Mouse (Mus musculus): ENCODE results near the gene Cftr. TPM values are rescaled to one million over a fixed set of nuclear protein-coding genes. Genes with fewer than 3 reads are reported as not detected.

Cftr gene
- polyA plus RNA-seq, 1 experiment from 2014 or later = 0.67 TPM

DNA sequence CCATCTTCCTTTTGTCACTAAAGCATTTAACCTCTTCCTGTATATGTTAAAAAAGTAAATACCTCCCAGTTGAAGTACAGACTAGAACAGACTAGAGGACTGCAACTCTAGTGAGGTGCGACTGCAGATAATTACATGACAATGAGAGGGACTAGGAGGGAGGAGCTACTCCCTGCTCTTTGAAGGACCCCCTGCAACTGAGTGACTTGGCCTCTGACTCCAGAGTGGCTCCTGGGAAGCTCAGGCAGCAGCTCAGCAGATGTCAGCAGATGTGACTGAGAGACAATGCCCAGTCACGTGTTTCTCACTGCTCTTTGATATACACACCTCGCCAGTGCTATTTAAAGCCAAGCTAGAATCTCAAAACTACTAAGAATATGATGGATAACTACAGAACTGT, 54.7 kb downstream of the Cftr start:
- H3K27ac ChIP-seq = no peak overlapping the region
- no peak overlapping the region for H3K9ac ChIP-seq
- no peaks in the 10 kb centered on the region for H3K36me3 ChIP-seq
- ATAC-seq (ENCODE audit: insufficient number of reproducible peaks, insufficient read depth, low FRiP score, low TSS enrichment) = no peak
- H3K4me2 ChIP-seq (replicated peaks) = no peak overlapping the region
- H3K9me3 ChIP-seq = no peaks in the 10 kb centered on the region
- H3K4me1 ChIP-seq = no peaks in the 10 kb centered on the region
- no peaks in the 10 kb centered on the region for H3K27me3 ChIP-seq
- 13% methylated on average over 3 of the region's 3 CpGs for WGBS
- H3K4me3 ChIP-seq = no peak overlapping the region

DNA sequence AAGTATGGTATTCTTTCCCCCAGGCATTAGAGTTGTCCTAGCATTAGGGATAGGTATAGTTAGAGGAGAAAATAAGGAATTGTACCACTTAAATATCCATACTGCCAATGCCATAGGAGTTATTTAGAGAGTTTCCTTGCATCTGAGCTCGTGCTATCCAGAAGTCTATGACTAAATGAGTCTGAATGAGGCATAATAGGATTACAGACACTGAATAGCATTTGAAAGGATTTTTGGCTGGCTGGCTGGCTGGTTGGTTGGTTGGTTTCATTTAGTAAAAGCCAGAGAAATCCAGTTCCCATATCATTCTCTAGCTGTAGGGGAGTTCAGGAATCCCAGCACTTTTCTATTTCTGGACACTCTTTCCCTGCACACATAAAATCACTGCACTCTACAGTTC, 76.0 kb downstream of the Cftr start:
- H3K27ac ChIP-seq = no peak overlapping the region
- 54% methylated on average over 1 of the region's 1 CpGs for WGBS
- no peaks in the 10 kb centered on the region for H3K9me3 ChIP-seq
- ATAC-seq (ENCODE audit: insufficient number of reproducible peaks, insufficient read depth, low FRiP score, low TSS enrichment) = no peak
- no peak overlapping the region for H3K4me3 ChIP-seq
- no peaks in the 10 kb centered on the region for H3K4me1 ChIP-seq
- H3K9ac ChIP-seq = no peak overlapping the region
- no peaks in the 10 kb centered on the region for H3K27me3 ChIP-seq
- no peak overlapping the region for H3K4me2 ChIP-seq (replicated peaks)
- H3K36me3 ChIP-seq = no peaks in the 10 kb centered on the region

DNA sequence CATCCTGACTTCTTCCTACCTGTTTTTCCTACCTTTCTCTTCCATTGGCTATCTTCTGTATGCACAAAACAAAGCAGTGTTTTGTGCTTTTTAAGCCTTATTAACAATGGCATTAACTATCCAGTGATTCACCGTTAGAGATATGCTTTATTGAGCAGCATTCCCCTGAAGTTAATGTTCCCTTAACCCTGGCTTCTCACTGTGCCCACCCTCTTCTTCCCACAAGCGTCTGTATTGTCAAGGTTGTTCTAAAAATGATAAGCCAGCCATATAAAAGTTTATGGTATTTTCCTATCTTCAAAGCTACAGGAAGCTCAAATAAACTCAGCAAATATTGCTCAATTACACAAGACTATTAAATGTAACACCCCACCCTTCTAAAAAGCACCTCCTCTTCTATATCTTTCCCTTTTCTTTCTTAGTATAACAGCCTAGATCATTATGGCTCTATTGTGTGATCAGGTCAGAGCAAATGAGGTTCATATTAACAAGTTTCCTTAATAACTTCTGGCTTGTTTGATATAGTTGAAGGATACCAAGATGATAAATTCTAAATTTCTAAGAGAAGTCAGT, 77.5 kb downstream of the Cftr start:
- H3K36me3 ChIP-seq = no peaks in the 10 kb centered on the region
- no peak overlapping the region for H3K4me3 ChIP-seq
- H3K27me3 ChIP-seq = no peaks in the 10 kb centered on the region
- no peak for ATAC-seq (ENCODE audit: insufficient number of reproducible peaks, insufficient read depth, low FRiP score, low TSS enrichment)
- H3K4me2 ChIP-seq (replicated peaks) = no peak overlapping the region
- no peaks in the 10 kb centered on the region for H3K4me1 ChIP-seq
- no peak overlapping the region for H3K27ac ChIP-seq
- H3K9me3 ChIP-seq = no peaks in the 10 kb centered on the region
- 79% methylated on average over 2 of the region's 2 CpGs for WGBS
- no peak overlapping the region for H3K9ac ChIP-seq

DNA sequence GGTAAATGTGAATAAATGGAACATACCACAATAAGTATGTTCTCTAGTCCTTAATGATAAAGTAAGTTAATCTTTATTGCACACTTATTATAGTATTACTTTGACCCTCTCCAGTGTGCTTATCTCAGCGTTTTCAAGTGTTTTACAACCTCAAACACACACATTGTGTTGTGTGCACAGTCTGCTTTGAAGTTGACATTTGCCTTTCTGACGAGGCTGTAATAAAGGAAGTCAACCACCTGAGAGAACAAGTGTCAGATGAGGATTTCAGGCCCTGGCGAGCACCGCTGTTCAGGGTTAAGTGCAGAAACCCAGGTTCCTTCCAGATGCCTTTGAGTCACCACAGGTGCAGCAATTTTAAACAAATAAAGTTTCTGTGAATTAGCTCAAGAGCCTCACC, 78.0 kb downstream of the Cftr start:
- ATAC-seq (ENCODE audit: insufficient number of reproducible peaks, insufficient read depth, low FRiP score, low TSS enrichment) = no peak
- H3K4me1 ChIP-seq = no peaks in the 10 kb centered on the region
- H3K27ac ChIP-seq = no peak overlapping the region
- H3K4me3 ChIP-seq = no peak overlapping the region
- no peak overlapping the region for H3K4me2 ChIP-seq (replicated peaks)
- no peaks in the 10 kb centered on the region for H3K27me3 ChIP-seq
- WGBS = 48% methylated on average over 4 of the region's 4 CpGs
- H3K9ac ChIP-seq = no peak overlapping the region
- H3K36me3 ChIP-seq = no peaks in the 10 kb centered on the region
- no peaks in the 10 kb centered on the region for H3K9me3 ChIP-seq

DNA sequence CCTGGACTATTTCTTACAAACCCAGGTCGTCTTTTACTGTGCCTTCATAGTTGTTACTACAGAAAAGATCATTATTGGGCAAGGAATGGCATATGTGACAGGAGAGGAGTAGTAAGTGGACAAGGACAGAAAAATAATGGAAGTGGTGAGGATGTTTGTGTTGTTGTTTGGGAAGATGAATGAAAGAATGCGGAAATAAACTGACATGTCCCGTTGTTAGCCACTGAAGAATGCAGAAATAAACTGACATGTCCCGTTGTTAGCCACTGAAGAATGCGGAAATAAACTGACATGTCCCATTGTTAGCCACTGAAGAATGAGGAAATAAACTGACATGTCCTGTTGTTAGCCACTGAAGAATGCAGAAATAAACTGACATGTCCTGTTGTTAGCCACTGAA, 84.1 kb downstream of the Cftr start:
- no peaks in the 10 kb centered on the region for H3K4me1 ChIP-seq
- no peaks in the 10 kb centered on the region for H3K36me3 ChIP-seq
- no peaks in the 10 kb centered on the region for H3K27me3 ChIP-seq
- H3K4me2 ChIP-seq (replicated peaks) = no peak overlapping the region
- 69% methylated on average over 5 of the region's 5 CpGs for WGBS
- H3K9ac ChIP-seq = no peak overlapping the region
- no peak for ATAC-seq (ENCODE audit: insufficient number of reproducible peaks, insufficient read depth, low FRiP score, low TSS enrichment)
- H3K4me3 ChIP-seq = no peak overlapping the region
- H3K27ac ChIP-seq = no peak overlapping the region
- no peaks in the 10 kb centered on the region for H3K9me3 ChIP-seq

DNA sequence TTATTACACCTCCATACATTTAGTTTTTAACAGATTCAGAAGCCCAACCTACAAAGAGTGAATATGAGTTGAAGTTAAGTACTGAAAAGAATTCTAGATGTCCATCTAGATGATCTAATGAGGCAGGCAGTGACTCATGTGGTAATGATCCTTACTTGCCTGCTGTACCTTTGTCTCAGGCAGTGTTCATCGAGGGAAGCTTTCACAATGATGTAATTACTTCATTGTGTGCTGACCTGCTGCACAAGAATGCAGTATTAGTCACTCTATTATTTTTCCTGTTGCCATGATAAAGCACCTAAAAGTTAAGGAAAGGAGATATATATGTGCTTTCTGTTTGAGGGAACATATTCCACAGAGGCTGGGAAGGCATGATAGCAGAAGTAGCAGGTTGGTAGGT, 100.5 kb downstream of the Cftr start:
- Histone ChIP-seq H3K27ac (no peak overlapping the region), H3K4me1 (no peaks in the 10 kb centered on the region), H3K4me3 (no peak overlapping the region), H3K9me3 (no peaks in the 10 kb centered on the region), H3K27me3 (no peaks in the 10 kb centered on the region), H3K9ac (no peak overlapping the region), H3K4me2 (replicated peaks) (no peak overlapping the region), H3K36me3 (no peaks in the 10 kb centered on the region)
- WGBS = 33% methylated on average over 1 of the region's 1 CpGs
- no peak for ATAC-seq (ENCODE audit: insufficient number of reproducible peaks, insufficient read depth, low FRiP score, low TSS enrichment)

DNA sequence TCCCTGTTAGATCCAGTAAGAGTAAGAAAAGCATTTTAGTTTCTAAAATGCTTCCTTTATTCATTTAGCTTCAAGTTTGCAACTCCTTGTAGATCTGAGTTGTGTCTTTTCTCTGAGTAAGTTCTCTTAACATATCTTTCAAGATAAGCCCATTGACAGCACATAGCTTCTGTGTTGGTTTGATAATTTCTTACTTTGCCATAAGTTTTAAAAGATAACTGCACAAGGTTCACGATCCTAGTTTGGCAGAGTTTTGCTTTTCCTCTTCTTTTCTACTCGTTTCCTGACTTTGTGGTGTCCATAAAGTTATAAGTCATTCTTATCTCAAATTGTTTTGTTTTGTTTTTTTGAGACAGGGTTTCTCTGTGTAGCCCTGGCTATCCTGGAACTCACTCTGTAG, 130.3 kb downstream of the Cftr start:
- H3K4me3 ChIP-seq = no peak overlapping the region
- no peaks in the 10 kb centered on the region for H3K9me3 ChIP-seq
- no peak overlapping the region for H3K27ac ChIP-seq
- H3K27me3 ChIP-seq = no peaks in the 10 kb centered on the region
- ATAC-seq (ENCODE audit: insufficient number of reproducible peaks, insufficient read depth, low FRiP score, low TSS enrichment) = no peak
- no peaks in the 10 kb centered on the region for H3K4me1 ChIP-seq
- H3K36me3 ChIP-seq = no peaks in the 10 kb centered on the region
- no peak overlapping the region for H3K4me2 ChIP-seq (replicated peaks)
- no peak overlapping the region for H3K9ac ChIP-seq
- 72% methylated on average over 2 of the region's 2 CpGs for WGBS

DNA sequence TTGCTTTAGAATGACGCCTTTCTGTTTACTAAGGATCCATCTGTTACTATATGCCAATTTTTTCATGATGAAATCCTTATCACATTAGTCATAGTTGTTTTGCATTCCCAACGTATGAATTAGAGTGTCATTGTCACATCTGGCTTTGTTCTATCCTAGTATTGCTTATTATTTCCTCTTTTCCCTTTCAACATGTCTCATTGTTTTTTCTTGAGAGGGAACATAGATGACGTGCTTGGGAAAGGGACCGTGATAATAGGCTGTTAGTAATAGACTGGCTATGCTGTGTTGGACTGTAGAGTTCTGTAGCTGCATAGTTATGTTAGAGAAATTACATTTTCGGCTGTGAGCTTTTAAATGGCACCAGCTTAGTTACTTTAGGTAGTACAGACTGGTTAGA, 131.6 kb downstream of the Cftr start:
- no peak overlapping the region for H3K4me3 ChIP-seq
- no peaks in the 10 kb centered on the region for H3K36me3 ChIP-seq
- H3K9ac ChIP-seq = no peak overlapping the region
- WGBS = 74% methylated on average over 5 of the region's 5 CpGs
- no peak overlapping the region for H3K4me2 ChIP-seq (replicated peaks)
- ATAC-seq (ENCODE audit: insufficient number of reproducible peaks, insufficient read depth, low FRiP score, low TSS enrichment) = no peak
- no peak overlapping the region for H3K27ac ChIP-seq
- H3K9me3 ChIP-seq = no peaks in the 10 kb centered on the region
- no peaks in the 10 kb centered on the region for H3K4me1 ChIP-seq
- H3K27me3 ChIP-seq = no peaks in the 10 kb centered on the region

DNA sequence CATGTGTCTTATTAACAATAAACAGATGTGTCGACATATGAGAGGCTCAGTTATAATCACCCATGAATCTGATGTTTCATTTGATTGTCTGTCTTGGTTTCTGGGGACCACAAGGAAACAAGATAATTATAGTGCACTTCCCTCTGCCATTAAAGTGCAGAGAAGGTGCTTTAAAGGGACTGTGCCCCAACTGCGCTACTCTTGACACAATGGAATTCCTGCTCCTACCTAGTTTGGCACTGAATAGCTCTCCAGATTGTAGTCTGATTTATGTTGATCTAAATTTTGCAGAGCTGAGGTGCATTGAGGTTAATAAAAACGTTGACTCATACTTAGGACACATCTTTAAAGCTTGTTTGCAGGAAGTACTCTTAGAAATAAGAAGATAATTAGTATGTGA, 132.7 kb downstream of the Cftr start:
- no peak overlapping the region for H3K4me3 ChIP-seq
- no peak for ATAC-seq (ENCODE audit: insufficient number of reproducible peaks, insufficient read depth, low FRiP score, low TSS enrichment)
- H3K4me2 ChIP-seq (replicated peaks) = no peak overlapping the region
- H3K4me1 ChIP-seq = no peaks in the 10 kb centered on the region
- no peaks in the 10 kb centered on the region for H3K27me3 ChIP-seq
- WGBS = 33% methylated on average over 3 of the region's 3 CpGs
- H3K27ac ChIP-seq = no peak overlapping the region
- no peak overlapping the region for H3K9ac ChIP-seq
- no peaks in the 10 kb centered on the region for H3K9me3 ChIP-seq
- no peaks in the 10 kb centered on the region for H3K36me3 ChIP-seq

DNA sequence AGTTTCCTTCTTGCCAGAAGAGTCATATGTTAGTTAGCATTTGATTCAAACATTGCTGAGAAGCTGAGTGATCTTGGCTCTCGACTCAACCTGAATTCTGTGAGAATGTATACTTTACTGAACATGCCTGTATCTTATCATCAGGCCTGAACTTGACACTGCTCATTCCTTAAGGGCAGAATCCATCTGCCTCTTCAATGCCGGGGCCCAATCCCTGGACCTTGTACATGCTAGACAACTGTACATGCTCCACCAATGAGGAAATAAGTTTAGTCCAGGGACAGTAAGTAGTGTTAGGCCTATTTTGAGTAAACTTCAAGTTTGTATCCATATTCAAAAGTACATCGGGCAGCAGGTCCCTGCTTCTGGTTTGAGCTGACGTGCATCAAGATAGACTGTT, 134.6 kb downstream of the Cftr start:
- H3K9me3 ChIP-seq = no peaks in the 10 kb centered on the region
- WGBS = 72% methylated on average over 4 of the region's 4 CpGs
- no peaks in the 10 kb centered on the region for H3K36me3 ChIP-seq
- no peaks in the 10 kb centered on the region for H3K27me3 ChIP-seq
- no peak overlapping the region for H3K9ac ChIP-seq
- no peak for ATAC-seq (ENCODE audit: insufficient number of reproducible peaks, insufficient read depth, low FRiP score, low TSS enrichment)
- H3K4me3 ChIP-seq = no peak overlapping the region
- no peak overlapping the region for H3K4me2 ChIP-seq (replicated peaks)
- H3K27ac ChIP-seq = no peak overlapping the region
- no peaks in the 10 kb centered on the region for H3K4me1 ChIP-seq

DNA sequence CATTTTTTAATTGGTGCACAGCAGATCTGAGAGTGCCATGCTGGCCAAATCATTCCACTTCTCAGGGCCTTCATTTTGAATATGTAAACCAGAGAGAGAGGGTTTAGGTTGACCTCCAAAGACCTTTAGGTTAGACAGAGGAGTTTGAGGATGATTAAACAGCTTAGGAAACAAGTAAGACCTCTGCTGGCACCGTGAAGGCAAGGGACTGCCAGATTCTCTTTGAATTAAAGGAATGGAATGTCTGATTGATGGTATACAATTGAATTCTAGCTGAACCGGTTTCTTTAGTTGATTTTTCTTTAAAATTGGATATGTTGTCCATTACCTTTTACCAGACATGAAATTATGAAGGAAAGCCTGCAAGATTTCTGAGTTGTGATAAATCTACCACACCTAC, 140.5 kb downstream of the Cftr start:
- H3K4me1 ChIP-seq = no peaks in the 10 kb centered on the region
- no peak overlapping the region for H3K9ac ChIP-seq
- no peaks in the 10 kb centered on the region for H3K9me3 ChIP-seq
- no peaks in the 10 kb centered on the region for H3K27me3 ChIP-seq
- WGBS = 30% methylated on average over 2 of the region's 2 CpGs
- no peak overlapping the region for H3K4me2 ChIP-seq (replicated peaks)
- no peaks in the 10 kb centered on the region for H3K36me3 ChIP-seq
- H3K4me3 ChIP-seq = no peak overlapping the region
- no peak for ATAC-seq (ENCODE audit: insufficient number of reproducible peaks, insufficient read depth, low FRiP score, low TSS enrichment)
- H3K27ac ChIP-seq = 0 out of 2 replicates have a peak overlapping the region, but pooled peaks have one; percentile 17

DNA sequence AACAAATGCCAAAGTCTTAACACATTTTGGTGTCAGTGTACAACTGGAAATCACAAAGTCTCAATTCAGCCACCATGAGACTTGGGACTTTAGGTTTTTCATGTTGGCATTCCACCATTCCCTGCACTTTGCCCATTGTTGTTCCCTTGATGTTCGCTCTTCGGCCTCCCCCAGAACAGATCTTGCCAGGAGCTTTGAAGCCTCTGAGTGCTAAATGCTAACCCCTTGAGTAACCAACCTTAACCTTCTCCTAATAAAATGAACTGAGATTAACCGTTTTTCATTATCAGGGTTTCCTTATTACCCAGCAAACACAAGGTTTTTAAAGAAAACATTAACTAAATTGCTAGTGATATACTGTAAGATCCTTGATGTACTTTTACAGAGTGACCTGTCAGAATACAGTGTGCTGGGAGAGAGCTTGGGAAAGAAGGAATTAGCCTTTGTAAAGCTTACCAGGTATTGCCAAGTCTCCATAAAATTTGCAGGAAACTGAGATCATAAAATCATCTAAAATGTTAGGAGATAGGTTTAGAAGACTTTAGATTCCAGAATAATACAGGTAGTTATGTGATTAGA, 144.0 kb downstream of the Cftr start:
- Histone ChIP-seq H3K27me3 (no peaks in the 10 kb centered on the region), H3K27ac (no peak overlapping the region), H3K9me3 (no peaks in the 10 kb centered on the region), H3K4me3 (no peak overlapping the region), H3K36me3 (no peaks in the 10 kb centered on the region), H3K4me2 (replicated peaks) (no peak overlapping the region), H3K4me1 (no peaks in the 10 kb centered on the region), H3K9ac (no peak overlapping the region)
- WGBS = 81% methylated on average over 3 of the region's 3 CpGs
- no peak for ATAC-seq (ENCODE audit: insufficient number of reproducible peaks, insufficient read depth, low FRiP score, low TSS enrichment)

DNA sequence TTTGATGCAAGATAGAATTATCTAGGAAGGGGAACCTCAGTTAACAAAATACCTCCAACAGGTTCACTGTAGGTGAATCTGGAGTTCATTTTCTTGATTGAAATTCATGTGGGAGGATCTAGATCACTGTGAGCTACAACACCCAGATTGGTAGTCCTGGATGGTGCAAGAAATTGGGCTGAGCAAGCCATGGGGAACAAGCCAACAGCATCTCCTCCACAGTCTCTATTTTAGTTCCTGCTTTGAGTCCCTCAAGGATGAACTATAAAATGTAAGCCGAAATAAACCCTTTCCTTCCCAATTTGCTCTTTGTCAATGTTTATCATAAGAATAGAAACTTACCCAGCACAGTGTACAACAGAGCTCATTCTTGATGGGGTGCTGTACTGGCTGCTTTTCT, 152.5 kb downstream of the Cftr start:
- no peak for ATAC-seq (ENCODE audit: insufficient number of reproducible peaks, insufficient read depth, low FRiP score, low TSS enrichment)
- H3K27me3 ChIP-seq = no peaks in the 10 kb centered on the region
- H3K4me1 ChIP-seq = no peaks in the 10 kb centered on the region
- H3K4me3 ChIP-seq = no peak overlapping the region
- no peak overlapping the region for H3K4me2 ChIP-seq (replicated peaks)
- no peak overlapping the region for H3K9ac ChIP-seq
- H3K9me3 ChIP-seq = no peaks in the 10 kb centered on the region
- WGBS = 82% methylated on average over 1 of the region's 1 CpGs
- H3K27ac ChIP-seq = no peak overlapping the region
- no peaks in the 10 kb centered on the region for H3K36me3 ChIP-seq
